Mouse (Mus musculus) lung, postnatal 0 days (tissue): ENCODE measurements around the gene Tbc1d14.

Experiments
- CTCF ChIP-seq: IDR thresholded peaks from 2 replicates; pipeline ENCODE4 v1.5.1; 2016; ENCODE audit warnings: antibody characterized with exemption, mild to moderate bottlenecking
- EP300 ChIP-seq: IDR thresholded peaks from 2 replicates; pipeline ENCODE4 v1.6.1; 2016; ENCODE audit warnings: antibody characterized with exemption, mild to moderate bottlenecking, control low read depth

GRCm38 (mm10) chr5:36463391-36463790 is 129.7 kb downstream of the Tbc1d14 start:
- TF ChIP-seq CTCF (no peak), EP300 (no peak)
